Mouse (Mus musculus) forebrain, postnatal 0 days (tissue): ENCODE data around the gene Pir. TPM values are rescaled to one million over a fixed set of nuclear protein-coding genes. Genes with fewer than 3 reads are reported as not detected.

Source experiments
- ATAC-seq: fragments of 200-750 bp; cut with Nextera tagmentation; 2 replicates; pipeline ENCODE4 v1.8.0; 2017; ENCODE audit warnings: mild to moderate bottlenecking, moderate library complexity
- DNase-seq: peaks from one replicate; pipeline ENCODE4 v3.0.0-alpha.2; 2015
- H3K27ac ChIP-seq: fragments of 300-500 bp; sonication (generic); 2 replicates; pipeline ENCODE4 v1.5.1; 2014; ENCODE audit warnings: low read depth, mild to moderate bottlenecking, antibody characterized with exemption, low read length, moderate library complexity, mixed read lengths
- H3K27me3 ChIP-seq: fragments of 300-500 bp; sonication (generic); 2 replicates; pipeline ENCODE4 v1.6.1; 2014; ENCODE audit warnings: mild to moderate bottlenecking, low read length, mixed read lengths; ENCODE audit not compliant: insufficient read depth
- H3K36me3 ChIP-seq: fragments of 300-500 bp; sonication (generic); 2 replicates; pipeline ENCODE4 v1.6.1; 2014; ENCODE audit warnings: mild to moderate bottlenecking, moderate library complexity; ENCODE audit not compliant: insufficient read depth
- H3K4me1 ChIP-seq: fragments of 300-500 bp; sonication (generic); 2 replicates; pipeline ENCODE4 v1.6.1; 2014; ENCODE audit warnings: antibody characterized with exemption; ENCODE audit not compliant: insufficient read depth
- H3K4me2 ChIP-seq: fragments of 300-500 bp; sonication (generic); 2 replicates; pipeline ENCODE4 v1.6.1; 2014; ENCODE audit warnings: low read depth, mild to moderate bottlenecking, moderate library complexity
- H3K4me3 ChIP-seq: fragments of 300-500 bp; sonication (generic); 2 replicates; pipeline ENCODE4 v1.5.1; 2014; ENCODE audit warnings: low read depth, low read length, mixed read lengths
- H3K9ac ChIP-seq: fragments of 300-500 bp; sonication (generic); 2 replicates; pipeline ENCODE4 v1.6.1; 2014; ENCODE audit warnings: mild to moderate bottlenecking
- H3K9me3 ChIP-seq: fragments of 300-500 bp; sonication (generic); 2 replicates; pipeline ENCODE4 v1.6.1; 2016; ENCODE audit warnings: low read length
- CTCF ChIP-seq: sonication (generic); IDR thresholded peaks from 2 replicates; pipeline ENCODE4 v1.5.1; 2016; ENCODE audit warnings: antibody characterized with exemption, control low read depth, low read depth
- WGBS: fragments of 180-500 bp; shearing (Covaris S2); extraction: QIAGEN DNeasy Blood & Tissue Kit; methylation state at CpG from one replicate; pipeline ENCODE4 v1.1.7; 2014; 5-methylcytosine and 5-hydroxymethylcytosine counted together
- polyA plus RNA-seq: library from polyadenylated mRNA; unstranded; fragments of >200 nt; fragmentation: Nextera tagmentation; extraction: Ambion mirVana; gene quantifications from 2 replicates; pipeline ENCODE4 v1.2.1, GENCODE M21; 2015
- total RNA-seq: library from RNA; depleted of rRNA; stranded (reverse); fragments of >200 nt; gene quantifications from 2 replicates; pipeline ENCODE4 v1.2.3, GENCODE M21; 2014

Gene Pir
- total and polyA plus RNA-seq, 2 experiments from 2014 or later: 3.1 to 6.1 TPM

GRCm38 (mm10) chrX:164330351-164330750, 61.2 kb downstream of the Pir start:
- no peaks in the 10 kb centered on the region for H3K9me3 ChIP-seq
- H3K4me3 ChIP-seq: no peak overlapping the region
- ATAC-seq (no peak), DNase-seq (no peak)
- no peak for TF ChIP-seq CTCF
- no peak overlapping the region for H3K27ac ChIP-seq
- no peaks in the 10 kb centered on the region for H3K4me1 ChIP-seq
- 87% methylated on average over 2 of the region's 2 CpGs for WGBS
- H3K4me2 ChIP-seq: no peak overlapping the region
- no peaks in the 10 kb centered on the region for H3K36me3 ChIP-seq
- H3K9ac ChIP-seq: no peak overlapping the region
- H3K27me3 ChIP-seq: no peaks in the 10 kb centered on the region

- H3K27ac ChIP-seq: no peak overlapping the region
- TF ChIP-seq CTCF: no peak
- no peak overlapping the region for H3K4me2 ChIP-seq
- ATAC-seq: no peak
- no peak overlapping the region for H3K4me3 ChIP-seq
- 78% methylated on average over 3 of the region's 3 CpGs for WGBS
- H3K4me1 ChIP-seq: no peaks in the 10 kb centered on the region
- no peaks in the 10 kb centered on the region for H3K9me3 ChIP-seq
- no peaks in the 10 kb centered on the region for H3K36me3 ChIP-seq
- H3K9ac ChIP-seq: no peak overlapping the region
- H3K27me3 ChIP-seq: no peaks in the 10 kb centered on the region
- no peak for DNase-seq
These were observed 61.6 kb downstream of the Pir start for GRCm38 (mm10) chrX:164330766-164331165.

GRCm38 (mm10) chrX:164338591-164338990, 69.4 kb downstream of the Pir start:
- no peak for DNase-seq
- Histone ChIP-seq H3K4me1 (no peaks in the 10 kb centered on the region), H3K27ac (no peak overlapping the region), H3K27me3 (no peaks in the 10 kb centered on the region), H3K36me3 (no peaks in the 10 kb centered on the region), H3K9me3 (no peaks in the 10 kb centered on the region), H3K4me3 (no peak overlapping the region), H3K9ac (no peak overlapping the region), H3K4me2 (no peak overlapping the region)
- no peak for TF ChIP-seq CTCF
- ATAC-seq: no peak
- WGBS: 90% methylated on average over 4 of the region's 4 CpGs

- no peak for ATAC-seq
- Histone ChIP-seq H3K27ac (no peak overlapping the region), H3K9me3 (no peaks in the 10 kb centered on the region), H3K9ac (no peak overlapping the region), H3K4me3 (no peak overlapping the region), H3K4me1 (no peaks in the 10 kb centered on the region), H3K27me3 (no peaks in the 10 kb centered on the region), H3K36me3 (no peaks in the 10 kb centered on the region), H3K4me2 (no peak overlapping the region)
- WGBS: 94% methylated on average over 4 of the region's 4 CpGs
- DNase-seq: no peak
- TF ChIP-seq CTCF: no peak
These were observed 76.3 kb downstream of the Pir start for GRCm38 (mm10) chrX:164345359-164345938.

GRCm38 (mm10) chrX:164348937-164349336, 79.8 kb downstream of the Pir start:
- Histone ChIP-seq H3K4me2 (no peak overlapping the region), H3K9ac (no peak overlapping the region), H3K4me3 (no peak overlapping the region), H3K27me3 (no peaks in the 10 kb centered on the region), H3K36me3 (no peaks in the 10 kb centered on the region), H3K27ac (no peak overlapping the region), H3K9me3 (no peaks in the 10 kb centered on the region), H3K4me1 (no peaks in the 10 kb centered on the region)
- 81% methylated on average over 3 of the region's 3 CpGs for WGBS
- DNase-seq (no peak), ATAC-seq (no peak)
- TF ChIP-seq CTCF: no peak

GRCm38 (mm10) chrX:164365153-164365865, 96.1 kb downstream of the Pir start:
- Histone ChIP-seq H3K27me3 (no peaks in the 10 kb centered on the region; the same call in 1 of the 2 replicates), H3K9ac (no peak overlapping the region), H3K27ac (no peak overlapping the region), H3K4me1 (no peaks in the 10 kb centered on the region), H3K4me3 (no peak overlapping the region), H3K9me3 (no peaks in the 10 kb centered on the region), H3K4me2 (no peak overlapping the region), H3K36me3 (no peaks in the 10 kb centered on the region)
- TF ChIP-seq CTCF: no peak
- ATAC-seq (no peak), DNase-seq (no peak)
- WGBS: 86% methylated on average over 4 of the region's 4 CpGs

GRCm38 (mm10) chrX:164370576-164370975, 101.4 kb downstream of the Pir start:
- Histone ChIP-seq H3K36me3 (no peaks in the 10 kb centered on the region), H3K9ac (no peak overlapping the region), H3K4me2 (no peak overlapping the region), H3K27me3 (no peaks in the 10 kb centered on the region), H3K9me3 (no peaks in the 10 kb centered on the region), H3K27ac (no peak overlapping the region), H3K4me1 (no peaks in the 10 kb centered on the region), H3K4me3 (no peak overlapping the region)
- DNase-seq (no peak), ATAC-seq (no peak)
- no peak for TF ChIP-seq CTCF
- 73% methylated on average over 3 of the region's 3 CpGs for whole genome bisulfite sequencing
